Mouse (Mus musculus) T-helper 17 cell (primary cell): ENCODE measurements around the gene Fscn3.

Source experiments
- in situ Hi-C, 2 experiments: fragments of 300-600 bp; cut with MboI, MseI; formaldehyde crosslinking; loops; 1 replicate in 1 of 2; 2 replicates in 1 of 2; pipeline ENCODE4 v1.15.1; 2025; ENCODE audit warnings: high pct_unique_total_duplicates in 2 of 2

Gene Fscn3

GRCm38 (mm10) chr6:28423767-28424695 lies 3.6 kb upstream of the Fscn3 start:
- in situ Hi-C loops = loop anchor here (5.0 to 10.0 kb wide), 4 partner anchors 58 to 601 kb away; no protein-coding TSS in a partner anchor

GRCm38 (mm10) chr6:28425019-28425418 lies 2.6 kb upstream of the Fscn3 start:
- in situ Hi-C loops = loop anchor here in 1 of 2 experiments (10.0 kb wide), 2 partner anchors 90 to 600 kb away; no protein-coding TSS in a partner anchor

- in situ Hi-C loops = loop anchor here in 1 of 2 experiments (10.0 kb wide), 2 partner anchors 87 to 597 kb away; no protein-coding TSS in a partner anchor
These were observed 701 bp downstream of the Fscn3 start, which contains the start of gene Gcc1 for GRCm38 (mm10) chr6:28428290-28428689. Gene Gcc1, minus strand, starts transcription at chr6:28428390.

- in situ Hi-C loops = loop anchor here in 1 of 2 experiments (10.0 kb wide), 2 partner anchors 85 to 595 kb away; no protein-coding TSS in a partner anchor
These were observed 2.3 kb downstream of the Fscn3 start for GRCm38 (mm10) chr6:28429870-28430269.

- in situ Hi-C loops = no loop called here
These were observed 3.4 kb downstream of the Fscn3 start for GRCm38 (mm10) chr6:28430795-28431537.

- in situ Hi-C loops = no loop called here
These were observed 3.9 kb downstream of the Fscn3 start for GRCm38 (mm10) chr6:28431538-28431855.

- in situ Hi-C loops = loop anchor here in 1 of 2 experiments (10.0 kb wide), 1 partner anchor 1827 kb away; no protein-coding TSS in a partner anchor
These were observed 20.3 kb downstream of the Fscn3 start for GRCm38 (mm10) chr6:28447937-28448336.

- in situ Hi-C loops = loop anchor here in 1 of 2 experiments (10.0 kb wide), 1 partner anchor 1826 kb away; no protein-coding TSS in a partner anchor
These were observed 21.7 kb downstream of the Fscn3 start, which contains the start of gene Pax4 for GRCm38 (mm10) chr6:28449253-28449652. Gene Pax4, minus strand, starts transcription at chr6:28449353.

- in situ Hi-C loops = no loop called here
These were observed 22.9 kb downstream of the Fscn3 start for GRCm38 (mm10) chr6:28450481-28450880.

- in situ Hi-C loops = no loop called here
These were observed 23.4 kb downstream of the Fscn3 start for GRCm38 (mm10) chr6:28450977-28451376.

GRCm38 (mm10) chr6:28459221-28459668 lies 31.7 kb downstream of the Fscn3 start:
- in situ Hi-C loops = no loop called here

GRCm38 (mm10) chr6:28460534-28460933 lies 32.9 kb downstream of the Fscn3 start:
- in situ Hi-C loops = no loop called here

- in situ Hi-C loops = no loop called here
These were observed 37.0 kb downstream of the Fscn3 start for GRCm38 (mm10) chr6:28464630-28465029.

GRCm38 (mm10) chr6:28470017-28470602 lies 42.5 kb downstream of the Fscn3 start:
- in situ Hi-C loops = no loop called here

- in situ Hi-C loops = no loop called here
These were observed 43.0 kb downstream of the Fscn3 start for GRCm38 (mm10) chr6:28470621-28471020.

- in situ Hi-C loops = no loop called here
These were observed 43.9 kb downstream of the Fscn3 start for GRCm38 (mm10) chr6:28471284-28472035.

GRCm38 (mm10) chr6:28474211-28474610 lies 46.6 kb downstream of the Fscn3 start:
- in situ Hi-C loops = no loop called here

GRCm38 (mm10) chr6:28474839-28475238 lies 47.2 kb downstream of the Fscn3 start, which contains the start of gene Snd1:
Gene Snd1, plus strand, starts transcription at chr6:28475139.
- in situ Hi-C loops = no loop called here

GRCm38 (mm10) chr6:28479865-28480751 lies 52.5 kb downstream of the Fscn3 start:
- in situ Hi-C loops = loop anchor here in 1 of 2 experiments (5.0 kb wide), 1 partner anchor 58 kb away; the partner anchor contains the start of gene Arf5
